Mouse (Mus musculus): ENCODE measurements around the gene Armcx1. TPM values are rescaled to one million over a fixed set of nuclear protein-coding genes. Genes with fewer than 3 reads are reported as not detected.
"Not testable (repeated sequence)": the region's sequence is repeated elsewhere in the genome, so short reads cannot be mapped to it uniquely, and the experiment has no call there.

Armcx1 gene
- polyA plus RNA-seq, 1 experiment from 2014 or later = 48.2 TPM

- H3K4me1 ChIP-seq (ENCODE audit: control insufficient read depth, insufficient read depth, low read length) = no peaks in the 10 kb centered on the region
- ATAC-seq (ENCODE audit: low FRiP score) (no peak), DNase-seq (ENCODE audit: low spot score, missing footprints) (no peak)
- no peak overlapping the region for H3K27ac ChIP-seq (ENCODE audit: low read depth, low read length)
- WGBS = 50% methylated on average over 2 of the region's 2 CpGs
- H3K9ac ChIP-seq (ENCODE audit: low read length) = no peak overlapping the region
- no peak overlapping the region for H3K4me3 ChIP-seq (ENCODE audit: low read depth, low read length)
- no peak overlapping the region for H3K4me2 ChIP-seq
- H3K9me3 ChIP-seq (ENCODE audit: control insufficient read depth, low read length) = no peaks in the 10 kb centered on the region
- no peaks in the 10 kb centered on the region for H3K36me3 ChIP-seq (ENCODE audit: control insufficient read depth, insufficient read depth, low read length)
- peaks cover 20% of the 10 kb centered on the region for H3K27me3 ChIP-seq (ENCODE audit: control insufficient read depth, insufficient read depth, low read length)
Measured at GRCm38 (mm10) chrX:134751910-134752309, 34.1 kb downstream of the Armcx1 start.

- no peak overlapping the region for H3K9ac ChIP-seq (ENCODE audit: low read length)
- 28% methylated on average over 4 of the region's 4 CpGs for WGBS
- peaks cover 20% of the 10 kb centered on the region for H3K27me3 ChIP-seq (ENCODE audit: control insufficient read depth, insufficient read depth, low read length)
- H3K4me2 ChIP-seq = no peak overlapping the region
- peaks cover under 1% of the 10 kb centered on the region; the same call in 1 of the 2 replicates for H3K4me1 ChIP-seq (ENCODE audit: control insufficient read depth, insufficient read depth, low read length)
- no peaks in the 10 kb centered on the region for H3K9me3 ChIP-seq (ENCODE audit: control insufficient read depth, low read length)
- H3K36me3 ChIP-seq (ENCODE audit: control insufficient read depth, insufficient read depth, low read length) = no peaks in the 10 kb centered on the region
- ATAC-seq (ENCODE audit: low FRiP score) = no peak
- DNase-seq (ENCODE audit: low spot score, missing footprints) = no peak
- no peak overlapping the region for H3K27ac ChIP-seq (ENCODE audit: low read depth, low read length)
- H3K4me3 ChIP-seq (ENCODE audit: low read depth, low read length) = no peak overlapping the region
Measured at GRCm38 (mm10) chrX:134752584-134752983, 34.8 kb downstream of the Armcx1 start.

- WGBS = 19% methylated on average over 43 of the region's 46 CpGs
- Histone ChIP-seq H3K4me1 (ENCODE audit: control insufficient read depth, insufficient read depth, low read length) (peaks cover 5% of the 10 kb centered on the region; the same call in 1 of the 2 replicates), H3K27me3 (ENCODE audit: control insufficient read depth, insufficient read depth, low read length) (peaks cover 12% of the 10 kb centered on the region), H3K4me3 (ENCODE audit: low read depth, low read length) (peak within 1 kb of the TSS; percentile 55), H3K4me2 (peak within 1 kb of the TSS; percentile 47), H3K36me3 (ENCODE audit: control insufficient read depth, insufficient read depth, low read length) (no peaks in the 10 kb centered on the region), H3K9me3 (ENCODE audit: control insufficient read depth, low read length) (no peaks in the 10 kb centered on the region), H3K9ac (ENCODE audit: low read length) (peak within 1 kb of the TSS; percentile 74), H3K27ac (ENCODE audit: low read depth, low read length) (0 out of 2 replicates have a peak within 1 kb of the TSS, but pooled peaks have one; percentile 30)
- peak; percentile 92 for ATAC-seq (ENCODE audit: low FRiP score)
- DNase-seq (ENCODE audit: low spot score, missing footprints) = peak; percentile 89
Measured at GRCm38 (mm10) chrX:134756434-134757292, 38.9 kb downstream of the Armcx1 start, which contains the start of gene Armcx3. TSS of gene Armcx3 (plus strand) at chrX:134756595.

GRCm38 (mm10) chrX:134757293-134757995 is 39.7 kb downstream of the Armcx1 start:
- Histone ChIP-seq H3K36me3 (ENCODE audit: control insufficient read depth, insufficient read depth, low read length) (no peaks in the 10 kb centered on the region), H3K4me1 (ENCODE audit: control insufficient read depth, insufficient read depth, low read length) (peaks cover 5% of the 10 kb centered on the region; the same call in 1 of the 2 replicates), H3K4me2 (peak overlapping the region; percentile 47), H3K9ac (ENCODE audit: low read length) (peak overlapping the region; percentile 74), H3K27me3 (ENCODE audit: control insufficient read depth, insufficient read depth, low read length) (peaks cover 12% of the 10 kb centered on the region), H3K27ac (ENCODE audit: low read depth, low read length) (no peak overlapping the region), H3K9me3 (ENCODE audit: control insufficient read depth, low read length) (no peaks in the 10 kb centered on the region), H3K4me3 (ENCODE audit: low read depth, low read length) (peak overlapping the region; percentile 55)
- WGBS = 23% methylated on average over 11 of the region's 13 CpGs
- ATAC-seq (ENCODE audit: low FRiP score) (peak; percentile 49), DNase-seq (ENCODE audit: low spot score, missing footprints) (peak; percentile 85)

- not testable (repeated sequence) for H3K4me1 ChIP-seq (ENCODE audit: control insufficient read depth, insufficient read depth, low read length); H3K4me2 ChIP-seq; DNase-seq (ENCODE audit: low spot score, missing footprints); H3K9me3 ChIP-seq (ENCODE audit: control insufficient read depth, low read length); H3K9ac ChIP-seq (ENCODE audit: low read length); H3K27ac ChIP-seq (ENCODE audit: low read depth, low read length); H3K27me3 ChIP-seq (ENCODE audit: control insufficient read depth, insufficient read depth, low read length); H3K36me3 ChIP-seq (ENCODE audit: control insufficient read depth, insufficient read depth, low read length); H3K4me3 ChIP-seq (ENCODE audit: low read depth, low read length)
- peak; percentile 46; the same call in 1 of the 2 replicates for ATAC-seq (ENCODE audit: low FRiP score)
- 47% methylated on average over 3 of the region's 4 CpGs for WGBS
Measured at GRCm38 (mm10) chrX:134763428-134764198, 45.9 kb downstream of the Armcx1 start.

Small RNAs within 50 kb of the gene (microRNA-seq; reads per million reads assigned to microRNA genes)
- gene Mir7093 = not detected

Other genes starting within 250 kb of the Armcx1 start
- not detected in 2 replicates for gene Taf7l, start 241.5 kb upstream of the Armcx1 start, polyA plus RNA-seq (2014; fragmentation: Nextera tagmentation; extraction: Ambion mirVana)
- gene Timm8a1, start 176.1 kb upstream of the Armcx1 start, polyA plus RNA-seq (2014; fragmentation: Nextera tagmentation; extraction: Ambion mirVana) = 71.6 and 79.4 TPM in 2 replicates
- 0.92 and 2.1 TPM in 2 replicates for gene Btk, start 134.4 kb upstream of the Armcx1 start, polyA plus RNA-seq (2014; fragmentation: Nextera tagmentation; extraction: Ambion mirVana)
- gene Rpl36a, start 132.3 kb upstream of the Armcx1 start, polyA plus RNA-seq (2014; fragmentation: Nextera tagmentation; extraction: Ambion mirVana) = 292 and 298 TPM in 2 replicates
- 3.5 and 4.7 TPM in 2 replicates for gene Gla, start 116.8 kb upstream of the Armcx1 start, polyA plus RNA-seq (2014; fragmentation: Nextera tagmentation; extraction: Ambion mirVana)
- 179 and 184 TPM in 2 replicates for gene Hnrnph2, start 116.8 kb upstream of the Armcx1 start, polyA plus RNA-seq (2014; fragmentation: Nextera tagmentation; extraction: Ambion mirVana)
- 6.9 and 7.6 TPM in 2 replicates for gene Armcx4, start 31.4 kb upstream of the Armcx1 start, polyA plus RNA-seq (2014; fragmentation: Nextera tagmentation; extraction: Ambion mirVana)
- 14.4 and 15.4 TPM in 2 replicates for gene Armcx6, start 33.5 kb downstream of the Armcx1 start, polyA plus RNA-seq (2014; fragmentation: Nextera tagmentation; extraction: Ambion mirVana)
- gene Armcx3, start 38.6 kb downstream of the Armcx1 start, polyA plus RNA-seq (2014; fragmentation: Nextera tagmentation; extraction: Ambion mirVana) = 58.7 and 65.9 TPM in 2 replicates
- 84.1 and 87.8 TPM in 2 replicates for gene Armcx2, start 91.3 kb downstream of the Armcx1 start, polyA plus RNA-seq (2014; fragmentation: Nextera tagmentation; extraction: Ambion mirVana)
- gene Nxf2, start 246.8 kb downstream of the Armcx1 start, polyA plus RNA-seq (2014; fragmentation: Nextera tagmentation; extraction: Ambion mirVana) = 0.45 and 0.80 TPM in 2 replicates

Data from midbrain, embryonic 11.5 days (tissue).